Mouse (Mus musculus): ENCODE data around the gene Pltp.
"Not testable (repeated sequence)": the region's sequence is repeated elsewhere in the genome, so short reads cannot be mapped to it uniquely, and the experiment has no call there.

GRCm38 (mm10) chr2:164863411-164863810, 5.9 kb upstream of the Pltp start:
- not testable (repeated sequence) for TF ChIP-seq CTCF, EP300 (IDR thresholded peaks at IDR 0.05)
